Mouse (Mus musculus) testis, adult 2 months (tissue): ENCODE results near the gene Pigl.

ENCODE experiments used
- CTCF ChIP-seq: fragments of 200-500 bp; IDR thresholded peaks from 2 replicates; pipeline ENCODE4 v1.5.1; 2012; ENCODE audit warnings: low read depth, mild to moderate bottlenecking, inconsistent platforms, low read length, moderate library complexity; ENCODE audit not compliant: control insufficient read depth, insufficient read depth, insufficient replicate concordance
- POLR2A ChIP-seq: fragments of 200-500 bp; IDR thresholded peaks from 2 replicates; pipeline ENCODE4 v1.6.1; 2012; ENCODE audit warnings: low read depth, mild to moderate bottlenecking, inconsistent platforms, low read length, moderate library complexity; ENCODE audit not compliant: control insufficient read depth

- no peak for TF ChIP-seq CTCF
- TF ChIP-seq POLR2A: no peak
Observed at GRCm38 (mm10) chr11:62448971-62449370, 9.3 kb upstream of the Pigl start.
